Mouse (Mus musculus) MEL (cell line): Measurements from ENCODE around the gene Sept9. TPM values are rescaled to one million over a fixed set of nuclear protein-coding genes. Genes with fewer than 3 reads are reported as not detected.

Experiments used
- DNase-seq: peaks from one replicate; pipeline ENCODE4 v3.0.0; 2011; ENCODE audit warnings: low read depth, low spot score
- H3K27ac ChIP-seq: 2 replicates; pipeline ENCODE4 v1.5.1; 2012; ENCODE audit warnings: low read depth, mild to moderate bottlenecking, control low read depth, low read length, moderate library complexity; ENCODE audit not compliant: control insufficient read depth
- H3K27me3 ChIP-seq, 2 experiments: fragments of 150-350 bp in 1 of 2; sonication (generic) in 1 of 2; 2 replicates each; pipeline ENCODE4 v1.6.1; 2012; ENCODE audit warnings: low read length in 2 of 2, mild to moderate bottlenecking in 2 of 2, improper control_type of control experiment in 1 of 2, moderate library complexity in 1 of 2; ENCODE audit not compliant: insufficient read depth in 2 of 2, control insufficient read depth in 1 of 2
- H3K36me3 ChIP-seq, 2 experiments: 2 replicates each; pipeline ENCODE4 v1.6.1; 2012 to 2014; ENCODE audit warnings: low read length in 2 of 2, improper control_type of control experiment in 1 of 2, inconsistent platforms in 1 of 2, mild to moderate bottlenecking in 1 of 2; ENCODE audit not compliant: insufficient read depth in 2 of 2, control insufficient read depth in 1 of 2
- H3K4me1 ChIP-seq, 2 experiments: fragments of 150-350 bp in 1 of 2; sonication (generic) in 1 of 2; 2 replicates each; pipeline ENCODE4 v1.6.1; 2012; ENCODE audit warnings: low read length in 2 of 2, improper control_type of control experiment in 1 of 2, mild to moderate bottlenecking in 1 of 2; ENCODE audit not compliant: insufficient read depth in 2 of 2, control insufficient read depth in 1 of 2
- H3K4me3 ChIP-seq, 2 experiments: fragments of 150-350 bp in 1 of 2; sonication (generic) in 1 of 2; 2 replicates each; pipeline ENCODE4 v1.5.1; 2012; ENCODE audit warnings: low read depth in 2 of 2, low read length in 2 of 2, mild to moderate bottlenecking in 2 of 2, moderate library complexity in 2 of 2, control low read depth in 1 of 2, improper control_type of control experiment in 1 of 2; ENCODE audit not compliant: control insufficient read depth in 1 of 2, insufficient read depth in 1 of 2
- H3K79me2 ChIP-seq: 2 replicates; pipeline ENCODE4 v1.6.1; 2012; ENCODE audit warnings: mild to moderate bottlenecking, low read length, moderate library complexity; ENCODE audit not compliant: control insufficient read depth, poor library complexity, insufficient read depth
- H3K9ac ChIP-seq: 2 replicates; pipeline ENCODE4 v1.6.1; 2012; ENCODE audit warnings: low read depth, mild to moderate bottlenecking, control low read depth, low read length, moderate library complexity; ENCODE audit not compliant: control insufficient read depth, poor library complexity, severe bottlenecking
- H3K9me3 ChIP-seq: fragments of 150-350 bp; sonication (generic); replicated peaks from 2 replicates; pipeline ENCODE4 v1.6.1; 2012; ENCODE audit warnings: mild to moderate bottlenecking, low read length, improper control_type of control experiment, moderate library complexity; ENCODE audit not compliant: insufficient read depth
- BHLHE40 ChIP-seq: IDR thresholded peaks from 2 replicates; pipeline ENCODE4 v1.6.1; 2012; ENCODE audit warnings: low read depth, mild to moderate bottlenecking, inconsistent platforms, low read length, improper control_type of control experiment, borderline replicate concordance
- CHD1 ChIP-seq: IDR thresholded peaks from 2 replicates; pipeline ENCODE4 v1.6.1; 2012; ENCODE audit warnings: low read depth, mild to moderate bottlenecking, inconsistent platforms, low read length, improper control_type of control experiment
- CHD2 ChIP-seq: IDR thresholded peaks from 2 replicates; pipeline ENCODE4 v1.6.1; 2011; ENCODE audit warnings: low read length, improper control_type of control experiment
- ELF1 ChIP-seq: IDR thresholded peaks from 2 replicates; pipeline ENCODE4 v1.6.1; 2014; ENCODE audit warnings: low read depth, mild to moderate bottlenecking, inconsistent platforms, low read length, improper control_type of control experiment, moderate library complexity
- EP300 ChIP-seq, 2 experiments: IDR thresholded peaks; 2 replicates each; pipeline ENCODE4 v1.6.1; 2011; ENCODE audit warnings: improper control_type of control experiment in 2 of 2, low read length in 2 of 2, low read depth in 1 of 2, mild to moderate bottlenecking in 1 of 2
- GABPA ChIP-seq: IDR thresholded peaks from 2 replicates; pipeline ENCODE4 v1.6.1; 2012; ENCODE audit warnings: low read depth, mild to moderate bottlenecking, inconsistent platforms, low read length, improper control_type of control experiment, moderate library complexity
- GATA1 ChIP-seq: IDR thresholded peaks from 2 replicates; pipeline ENCODE4 v1.6.1; 2011; ENCODE audit warnings: low read depth, low read length, improper control_type of control experiment
- HCFC1 ChIP-seq: IDR thresholded peaks from 2 replicates; pipeline ENCODE4 v1.6.1; 2012; ENCODE audit warnings: low read depth, mild to moderate bottlenecking, inconsistent platforms, low read length, improper control_type of control experiment, moderate library complexity
- MAX ChIP-seq: IDR thresholded peaks from 2 replicates; pipeline ENCODE4 v1.6.1; 2011; ENCODE audit warnings: low read length, improper control_type of control experiment
- MAZ ChIP-seq: IDR thresholded peaks from 2 replicates; pipeline ENCODE4 v1.6.1; 2012; ENCODE audit warnings: low read depth, mild to moderate bottlenecking, inconsistent platforms, low read length, improper control_type of control experiment
- MEF2A ChIP-seq: IDR thresholded peaks from 2 replicates; pipeline ENCODE4 v1.6.1; 2014; ENCODE audit warnings: low read depth, mild to moderate bottlenecking, inconsistent platforms, low read length, improper control_type of control experiment; ENCODE audit not compliant: poor library complexity, insufficient replicate concordance, severe bottlenecking; ENCODE audit errors: extremely low read depth
- MXI1 ChIP-seq: IDR thresholded peaks from 2 replicates; pipeline ENCODE4 v1.6.1; 2011; ENCODE audit warnings: mild to moderate bottlenecking, low read depth, low read length, improper control_type of control experiment
- MYB ChIP-seq: IDR thresholded peaks from 2 replicates; pipeline ENCODE4 v1.6.1; 2011; ENCODE audit warnings: mild to moderate bottlenecking, low read depth, low read length, improper control_type of control experiment
- MYC ChIP-seq: IDR thresholded peaks from 2 replicates; pipeline ENCODE4 v1.6.1; 2011; ENCODE audit warnings: low read depth, mild to moderate bottlenecking, low read length, improper control_type of control experiment, moderate library complexity
- NELFE ChIP-seq: IDR thresholded peaks from 2 replicates; pipeline ENCODE4 v1.6.1; 2011; ENCODE audit warnings: low read depth, low read length, improper control_type of control experiment
- NRF1 ChIP-seq: IDR thresholded peaks from 2 replicates; pipeline ENCODE4 v1.6.1; 2014; ENCODE audit warnings: low read depth, mild to moderate bottlenecking, inconsistent platforms, low read length, improper control_type of control experiment, moderate library complexity; ENCODE audit not compliant: poor library complexity, insufficient read depth, severe bottlenecking
- POLR2A ChIP-seq, 2 experiments: IDR thresholded peaks; 2 replicates each; pipeline ENCODE4 v1.6.1; 2011 to 2012; ENCODE audit warnings: low read length in 2 of 2, mild to moderate bottlenecking in 2 of 2, control low read depth in 1 of 2, improper control_type of control experiment in 1 of 2, low read depth in 1 of 2, moderate library complexity in 1 of 2; ENCODE audit not compliant: control insufficient read depth in 1 of 2, insufficient read depth in 1 of 2, poor library complexity in 1 of 2
- POLR2AphosphoS5 ChIP-seq: IDR thresholded peaks from 2 replicates; pipeline ENCODE4 v1.6.1; 2012; ENCODE audit warnings: low read depth, borderline replicate concordance, mild to moderate bottlenecking, inconsistent platforms, low read length, moderate library complexity, mixed read lengths
- RCOR1 ChIP-seq: IDR thresholded peaks from 2 replicates; pipeline ENCODE4 v1.6.1; 2012; ENCODE audit warnings: low read depth, mild to moderate bottlenecking, inconsistent platforms, low read length, improper control_type of control experiment
- SIN3A ChIP-seq: IDR thresholded peaks from 2 replicates; pipeline ENCODE4 v1.6.1; 2012; ENCODE audit warnings: low read length, improper control_type of control experiment, inconsistent platforms
- TAL1 ChIP-seq: IDR thresholded peaks from 2 replicates; pipeline ENCODE4 v1.6.1; 2012; ENCODE audit warnings: mild to moderate bottlenecking, inconsistent platforms, low read length, moderate library complexity, mixed read lengths
- TBP ChIP-seq: IDR thresholded peaks from 2 replicates; pipeline ENCODE4 v1.8.0; 2011; ENCODE audit warnings: low read depth, low read length, improper control_type of control experiment
- TCF12 ChIP-seq: IDR thresholded peaks from 2 replicates; pipeline ENCODE4 v1.6.1; 2014; ENCODE audit warnings: low read depth, mild to moderate bottlenecking, inconsistent platforms, low read length, improper control_type of control experiment, moderate library complexity
- USF1 ChIP-seq: IDR thresholded peaks from 2 replicates; pipeline ENCODE4 v1.6.1; 2014; ENCODE audit warnings: low read depth, mild to moderate bottlenecking, inconsistent platforms, low read length, improper control_type of control experiment, moderate library complexity
- ZC3H11A ChIP-seq: IDR thresholded peaks from 2 replicates; pipeline ENCODE4 v1.6.1; 2012; ENCODE audit warnings: low read depth, mild to moderate bottlenecking, inconsistent platforms, low read length, improper control_type of control experiment
- ZKSCAN1 ChIP-seq: IDR thresholded peaks from 2 replicates; pipeline ENCODE4 v1.6.1; 2012; ENCODE audit warnings: low read depth, mild to moderate bottlenecking, inconsistent platforms, low read length, improper control_type of control experiment, moderate library complexity
- ZMIZ1 ChIP-seq: IDR thresholded peaks from 2 replicates; pipeline ENCODE4 v1.6.1; 2012; ENCODE audit warnings: low read depth, mild to moderate bottlenecking, inconsistent platforms, low read length, improper control_type of control experiment, moderate library complexity
- ZNF384 ChIP-seq: IDR thresholded peaks from 2 replicates; pipeline ENCODE4 v1.6.1; 2012; ENCODE audit warnings: low read depth, mild to moderate bottlenecking, inconsistent platforms, low read length, improper control_type of control experiment
- polyA plus RNA-seq, 2 experiments: library from polyadenylated mRNA; stranded (reverse) in 1 of 2; unstranded in 1 of 2; fragments of >175 nt in 1 of 2; fragments of >200 nt in 1 of 2; gene quantifications; 2 replicates each; pipeline versions ENCODE4 v1.2.1 to v1.2.4; 2012; ENCODE audit warnings: low replicate concordance in 2 of 2, low read depth in 1 of 2; ENCODE audit not compliant: insufficient read length in 2 of 2, insufficient read depth in 1 of 2, missing spikeins in 1 of 2
- total RNA-seq: library from RNA; depleted of rRNA; stranded (reverse); fragments of 300-350 nt; gene quantifications from 2 replicates; pipeline ENCODE4 v1.2.3, GENCODE M21; 2012

Sept9 gene
- total and polyA plus RNA-seq, 3 experiments: 49.7 to 196 (median 163) TPM

- no peaks in the 10 kb centered on the region for H3K27me3 ChIP-seq
- peaks cover 46% of the 10 kb centered on the region for H3K79me2 ChIP-seq
- DNase-seq: peak; percentile 83
- H3K27ac ChIP-seq: peak overlapping the region; percentile 83
- peak overlapping the region; percentile 76 for H3K9ac ChIP-seq
- peaks cover 24 to 60% of the 10 kb centered on the region in 2 experiments for H3K4me1 ChIP-seq
- H3K4me3 ChIP-seq: peak overlapping the region; percentile 67 to 77
- H3K36me3 ChIP-seq: peaks cover 0 to 41% of the 10 kb centered on the region in 2 experiments; a peak in 2 of 4 replicates
- H3K9me3 ChIP-seq: no peaks in the 10 kb centered on the region
- TF ChIP-seq MYB (peak; percentile 77), TAL1 (0 out of 2 replicates have a peak, but pooled peaks have one; percentile 9), TBP (peak; percentile 38; the same call in 1 of the 2 replicates), TCF12 (peak; percentile 43; the same call in 1 of the 2 replicates), RCOR1 (no peak), EP300 (IDR thresholded peaks at IDR 0.05; ENCODE audit: low read depth in 1 of 2, low read length in 2 of 2) (peak; percentile 49 to 84), NELFE (peak; percentile 46; the same call in 1 of the 2 replicates), GATA1 (peak; percentile 63; the same call in 1 of the 2 replicates), POLR2A (IDR thresholded peaks at IDR 0.05; ENCODE audit: control insufficient read depth in 1 of 2, insufficient read depth in 1 of 2, low read depth in 1 of 2, low read length in 2 of 2, poor library complexity in 1 of 2) (peak in 1 of 2 experiments; percentile 56; a peak in 2 of 4 replicates), MAZ (peak; percentile 93; the same call in 1 of the 2 replicates), MAX (no peak), ELF1 (peak; percentile 76; the same call in 1 of the 2 replicates), CHD1 (peak; percentile 20; the same call in 1 of the 2 replicates), ZNF384 (no peak)
These were observed 131.4 kb downstream of the Sept9 start for GRCm38 (mm10) chr11:117330951-117331254.

GRCm38 (mm10) chr11:117331361-117332241 lies 132.1 kb downstream of the Sept9 start:
- Histone ChIP-seq H3K27ac (peak overlapping the region; percentile 83), H3K36me3 (peaks cover 0 to 46% of the 10 kb centered on the region in 2 experiments; a peak in 2 of 4 replicates), H3K9ac (peak overlapping the region; percentile 76)
- TF ChIP-seq RCOR1 (no peak), MXI1 (0 out of 2 replicates have a peak, but pooled peaks have one; percentile 70), BHLHE40 (no peak), POLR2AphosphoS5 (no peak), MAX (peak; percentile 64), HCFC1 (no peak), ZC3H11A (no peak), TAL1 (no peak), CHD2 (no peak), SIN3A (peak; percentile 85), POLR2A (IDR thresholded peaks at IDR 0.05; ENCODE audit: control insufficient read depth in 1 of 2, insufficient read depth in 1 of 2, low read depth in 1 of 2, low read length in 2 of 2, poor library complexity in 1 of 2) (peak; percentile 17 to 30; a peak in 2 of 4 replicates), USF1 (no peak), GABPA (no peak), TCF12 (no peak), MYC (peak; percentile 79; the same call in 1 of the 2 replicates), NRF1 (no peak), ZMIZ1 (no peak), ZKSCAN1 (no peak), MYB (no peak), TBP (peak; percentile 47; the same call in 1 of the 2 replicates), MEF2A (no peak), ELF1 (no peak)

More at GRCm38 (mm10) chr11:117331361-117332241, 132.1 kb downstream of the Sept9 start:
- peaks cover 45% of the 10 kb centered on the region for H3K79me2 ChIP-seq
- no peaks in the 10 kb centered on the region for H3K27me3 ChIP-seq
- no peaks in the 10 kb centered on the region for H3K9me3 ChIP-seq
- peaks cover 28 to 61% of the 10 kb centered on the region in 2 experiments for H3K4me1 ChIP-seq
- DNase-seq: peak; percentile 84
- H3K4me3 ChIP-seq: peak overlapping the region; percentile 67 to 77
